Mouse (Mus musculus) heart, adult 18-20 months (tissue): ENCODE measurements around the gene Nat8f1. TPM values are rescaled to one million over a fixed set of nuclear protein-coding genes. Genes with fewer than 3 reads are reported as not detected.

Experiments used
- total RNA-seq, 2 experiments: library from RNA; stranded (reverse); gene quantifications; 2 replicates each; pipeline ENCODE4 v1.2.3; 2021

The Nat8f1 gene
- total RNA-seq, 2 experiments from 2014 or later = 2.8 to 3.2 TPM

Other genes starting within 250 kb of the Nat8f1 start
- under 1 TPM in 1 of 2 experiments, not detected in 1; 0.31 TPM for gene Nat8f7, start 202.5 kb downstream of the Nat8f1 start, total RNA-seq
- under 1 TPM in 1 of 2 experiments, not detected in 1; 0.20 TPM for gene Nat8f3, start 149.9 kb downstream of the Nat8f1 start, total RNA-seq
- not detected for gene Nat8f6, start 94.7 kb downstream of the Nat8f1 start, total RNA-seq
- gene Nat8f5, start 94.7 kb downstream of the Nat8f1 start, total RNA-seq = not detected
- gene Nat8, start 83.6 kb downstream of the Nat8f1 start, total RNA-seq = not detected
- gene Nat8f2, start 46.5 kb downstream of the Nat8f1 start, total RNA-seq = under 1 TPM in 1 of 2 experiments, not detected in 1; 0.08 TPM
- 1 to 10 TPM in 1 of 2 experiments, under 1 TPM in 1; 0.97 to 1.1 TPM for gene Nat8f4, start 10.8 kb downstream of the Nat8f1 start, total RNA-seq
- gene Tprkb, start 3.8 kb downstream of the Nat8f1 start, total RNA-seq = 10 to 100 TPM; 13.3 to 13.5 TPM
- gene Dusp11, start 46.0 kb upstream of the Nat8f1 start, total RNA-seq = 10 to 100 TPM; 29.3 to 38.4 TPM
- gene Figla, start 100.5 kb upstream of the Nat8f1 start, total RNA-seq = not detected
- gene Add2, start 113.0 kb upstream of the Nat8f1 start, total RNA-seq = under 1 TPM; 0.18 to 0.30 TPM